Mouse (Mus musculus): Measurements from ENCODE around the gene Myrf.

Myrf gene

GRCm38 (mm10) chr19:10248128-10248527, 7.6 kb upstream of the Myrf start:
- DNase-seq: peak; percentile 34

- no peak for DNase-seq
These were observed 6.6 kb upstream of the Myrf start for GRCm38 (mm10) chr19:10247165-10247564.

GRCm38 (mm10) chr19:10244183-10244582, 3.6 kb upstream of the Myrf start:
- DNase-seq: peak; percentile 59

- no peak for DNase-seq
These were observed 2.4 kb upstream of the Myrf start for GRCm38 (mm10) chr19:10242916-10243315.

- no peak for DNase-seq
These were observed 434 bp downstream of the Myrf start for GRCm38 (mm10) chr19:10239975-10240653.

GRCm38 (mm10) chr19:10239419-10239818, 1.1 kb downstream of the Myrf start:
- DNase-seq: no peak

GRCm38 (mm10) chr19:10238477-10238876, 2.1 kb downstream of the Myrf start:
- DNase-seq: no peak

GRCm38 (mm10) chr19:10235784-10236565, 4.6 kb downstream of the Myrf start:
- DNase-seq: peak; percentile 68

GRCm38 (mm10) chr19:10232327-10233017, 8.1 kb downstream of the Myrf start:
- no peak for DNase-seq

- no peak for DNase-seq
These were observed 8.7 kb downstream of the Myrf start for GRCm38 (mm10) chr19:10231871-10232270.

- peak; percentile 42 for DNase-seq
These were observed 9.5 kb downstream of the Myrf start for GRCm38 (mm10) chr19:10231016-10231415.

GRCm38 (mm10) chr19:10225767-10226166, 14.8 kb downstream of the Myrf start:
- DNase-seq: peak; percentile 56

- no peak for DNase-seq
These were observed 15.7 kb downstream of the Myrf start for GRCm38 (mm10) chr19:10224637-10225453.

- DNase-seq: no peak
These were observed 17.0 kb downstream of the Myrf start for GRCm38 (mm10) chr19:10223561-10223960.

GRCm38 (mm10) chr19:10222656-10223055, 17.9 kb downstream of the Myrf start:
- DNase-seq: no peak

GRCm38 (mm10) chr19:10221585-10221984, 19.0 kb downstream of the Myrf start:
- DNase-seq: no peak

GRCm38 (mm10) chr19:10219593-10219992, 21.0 kb downstream of the Myrf start:
- DNase-seq: no peak

GRCm38 (mm10) chr19:10219108-10219507, 21.4 kb downstream of the Myrf start:
- peak; percentile 55 for DNase-seq

- DNase-seq: no peak
These were observed 24.4 kb downstream of the Myrf start for GRCm38 (mm10) chr19:10216101-10216500.

- DNase-seq: no peak
These were observed 26.6 kb downstream of the Myrf start for GRCm38 (mm10) chr19:10213796-10214471.

GRCm38 (mm10) chr19:10210885-10211284, 29.7 kb downstream of the Myrf start:
- DNase-seq: no peak

- no peak for DNase-seq
These were observed 31.7 kb downstream of the Myrf start for GRCm38 (mm10) chr19:10208851-10209250.
